Mouse (Mus musculus) CH12.LX (cell line): ENCODE measurements at regions not wholly inside any gene's neighbourhood (a gene's known extent, or its start where the extent isn't known, plus 50 kb on each side); places are given as distances from the start of the nearest gene placed in this dataset.

Experiments
- CTCF ChIP-seq, 2 experiments: IDR thresholded peaks in 1 of 2; conservative IDR thresholded peaks in 1 of 2; 2 replicates each; pipeline ENCODE4 v1.5.1; 2011 to 2012; ENCODE audit warnings: low read depth in 2 of 2, low read length in 2 of 2, improper control_type of control experiment in 1 of 2, inconsistent platforms in 1 of 2, mild to moderate bottlenecking in 1 of 2, moderate library complexity in 1 of 2
- SMC3 ChIP-seq: IDR thresholded peaks from 2 replicates; pipeline ENCODE4 v1.6.1; 2011; ENCODE audit warnings: low read depth, low read length, improper control_type of control experiment

DNA sequence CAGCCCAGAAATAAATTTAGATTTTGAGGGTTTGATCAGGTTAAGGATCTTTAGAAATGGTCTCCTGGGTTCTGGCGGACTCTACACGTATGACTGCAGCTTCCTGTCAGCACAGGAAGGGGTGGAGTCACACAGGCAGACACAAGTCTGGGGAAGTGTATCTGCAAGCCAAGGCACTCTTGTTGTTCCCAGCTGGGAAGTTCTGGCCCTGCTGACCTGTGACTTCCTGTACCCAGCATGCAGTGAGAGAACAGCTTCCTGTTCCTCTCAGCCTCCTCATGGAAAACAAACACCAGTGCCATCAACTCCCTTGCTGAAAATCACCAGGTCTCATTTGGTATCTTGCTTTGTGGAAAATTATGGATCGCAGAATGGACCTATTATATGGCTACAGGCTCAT lies 140.9 kb downstream of the Ets2 start:
- TF ChIP-seq CTCF (conservative IDR thresholded peaks at IDR 0.05 in 1 of 2, IDR thresholded peaks at IDR 0.05 in 1 of 2; ENCODE audit: low read depth in 2 of 2, low read length in 2 of 2), result no peak
- no peak for TF ChIP-seq SMC3
